Mouse (Mus musculus) intestine, embryonic 14.5 days (tissue): ENCODE measurements around the gene Serpinb6e. TPM values are rescaled to one million over a fixed set of nuclear protein-coding genes. Genes with fewer than 3 reads are reported as not detected.

ENCODE experiments used
- ATAC-seq: fragments of 200-750 bp; cut with Nextera tagmentation; replicated peaks from 2 replicates; pipeline ENCODE4 v1.8.0; 2017; ENCODE audit warnings: low read depth, moderate number of reproducible peaks, moderate TSS enrichment, moderate library complexity; ENCODE audit not compliant: low FRiP score, low TSS enrichment
- DNase-seq: peaks from one replicate; pipeline ENCODE4 v3.0.0-alpha.2; 2018; ENCODE audit warnings: low spot score
- H3K27ac ChIP-seq: fragments of 300-500 bp; sonication (generic); 2 replicates; pipeline ENCODE4 v1.5.1; 2014; ENCODE audit warnings: low read depth, mild to moderate bottlenecking, control low read depth
- H3K27me3 ChIP-seq: fragments of 300-500 bp; sonication (generic); replicated peaks from 2 replicates; pipeline ENCODE4 v1.6.1; 2014; ENCODE audit warnings: low read length, control low read depth; ENCODE audit not compliant: control insufficient read depth, insufficient read depth
- H3K36me3 ChIP-seq: fragments of 300-500 bp; sonication (generic); 2 replicates; pipeline ENCODE4 v1.6.1; 2014; ENCODE audit warnings: low read length, control low read depth; ENCODE audit not compliant: control insufficient read depth, insufficient read depth
- H3K4me1 ChIP-seq: fragments of 300-500 bp; sonication (generic); replicated peaks from 2 replicates; pipeline ENCODE4 v1.6.1; 2014; ENCODE audit warnings: low read length, control low read depth, mixed read lengths; ENCODE audit not compliant: control insufficient read depth, insufficient read depth
- H3K4me2 ChIP-seq: fragments of 300-500 bp; sonication (generic); 2 replicates; pipeline ENCODE4 v1.6.1; 2014; ENCODE audit warnings: low read length
- H3K4me3 ChIP-seq: fragments of 300-500 bp; sonication (generic); 2 replicates; pipeline ENCODE4 v1.5.1; 2014; ENCODE audit warnings: low read depth, low read length, control low read depth, mixed read lengths
- H3K9ac ChIP-seq: fragments of 300-500 bp; sonication (generic); 2 replicates; pipeline ENCODE4 v1.6.1; 2014; ENCODE audit warnings: mild to moderate bottlenecking, low read length
- H3K9me3 ChIP-seq: fragments of 300-500 bp; sonication (generic); 2 replicates; pipeline ENCODE4 v1.6.1; 2016; ENCODE audit warnings: low read length, control low read depth; ENCODE audit not compliant: control insufficient read depth
- WGBS: fragments of 180-500 bp; shearing (Covaris S2); extraction: QIAGEN DNeasy Blood & Tissue Kit; methylation state at CpG from one replicate; pipeline ENCODE4 v1.1.7; 2014; 5-methylcytosine and 5-hydroxymethylcytosine counted together
- polyA plus RNA-seq: library from polyadenylated mRNA; unstranded; fragments of >200 nt; fragmentation: Nextera tagmentation; extraction: Ambion mirVana; gene quantifications from 2 replicates; pipeline ENCODE4 v1.2.1, GENCODE M21; 2014

The Serpinb6e gene
- not detected in 2 replicates for polyA plus RNA-seq

DNA sequence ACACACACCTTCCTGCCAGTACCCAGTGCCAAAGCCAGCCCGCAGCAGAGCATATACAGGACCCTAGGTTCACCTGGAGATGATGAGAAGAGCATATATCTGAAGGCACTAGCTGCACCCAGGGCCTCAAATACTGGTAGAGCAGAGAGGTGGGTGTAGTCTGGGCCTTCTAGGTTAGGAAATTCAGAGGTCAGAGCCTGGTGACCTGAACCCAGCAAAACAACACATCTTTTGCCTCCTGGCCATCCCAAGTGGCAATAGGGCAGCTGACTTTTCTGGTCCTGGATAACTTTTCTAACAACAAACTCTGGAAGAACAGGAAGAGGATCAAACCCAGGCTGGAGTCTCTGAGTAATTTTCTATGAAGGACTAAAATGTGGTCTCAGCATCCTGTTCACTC is at the start of gene Serpinb6e:
Gene Serpinb6e, minus strand, starts transcription at position 101 of the 400 bp plus-strand sequence.
- H3K27me3 ChIP-seq: no peaks in the 10 kb centered on the region
- H3K36me3 ChIP-seq: no peaks in the 10 kb centered on the region
- 64% methylated on average over 1 of the region's 1 CpGs for whole genome bisulfite sequencing
- no peak within 1 kb of the TSS for H3K4me2 ChIP-seq
- H3K27ac ChIP-seq: no peak within 1 kb of the TSS
- no peaks in the 10 kb centered on the region for H3K9me3 ChIP-seq
- ATAC-seq (no peak), DNase-seq (no peak)
- H3K4me3 ChIP-seq: no peak within 1 kb of the TSS
- no peaks in the 10 kb centered on the region for H3K4me1 ChIP-seq
- H3K9ac ChIP-seq: no peak within 1 kb of the TSS

- Histone ChIP-seq H3K27me3 (no peaks in the 10 kb centered on the region), H3K4me3 (no peak overlapping the region), H3K4me1 (no peaks in the 10 kb centered on the region), H3K36me3 (no peaks in the 10 kb centered on the region), H3K4me2 (no peak overlapping the region), H3K9ac (no peak overlapping the region), H3K27ac (no peak overlapping the region), H3K9me3 (no peaks in the 10 kb centered on the region)
- no peak for ATAC-seq
- WGBS: 89% methylated on average over 2 of the region's 2 CpGs
- DNase-seq: no peak
These were observed 12.5 kb downstream of the Serpinb6e start for GRCm38 (mm10) chr13:33830751-33831150.

- Histone ChIP-seq H3K36me3 (no peaks in the 10 kb centered on the region), H3K4me1 (no peaks in the 10 kb centered on the region), H3K9me3 (no peaks in the 10 kb centered on the region), H3K4me2 (no peak overlapping the region), H3K27me3 (no peaks in the 10 kb centered on the region), H3K9ac (no peak overlapping the region), H3K27ac (no peak overlapping the region), H3K4me3 (no peak overlapping the region)
- DNase-seq (no peak), ATAC-seq (no peak)
These were observed 19.8 kb downstream of the Serpinb6e start for GRCm38 (mm10) chr13:33823421-33823820.

- DNase-seq: no peak
- no peak overlapping the region for H3K4me3 ChIP-seq
- ATAC-seq: no peak
- H3K4me2 ChIP-seq: no peak overlapping the region
- H3K36me3 ChIP-seq: no peaks in the 10 kb centered on the region
- H3K4me1 ChIP-seq: no peaks in the 10 kb centered on the region
- H3K27ac ChIP-seq: no peak overlapping the region
- H3K9me3 ChIP-seq: no peaks in the 10 kb centered on the region
- H3K27me3 ChIP-seq: no peaks in the 10 kb centered on the region
- 69% methylated on average over 5 of the region's 5 CpGs for WGBS
- H3K9ac ChIP-seq: no peak overlapping the region
These were observed 21.6 kb downstream of the Serpinb6e start for GRCm38 (mm10) chr13:33821490-33822143.

Other genes with a start within 250 kb of the Serpinb6e start
- not detected in 2 replicates for gene Serpinb6d, start 182.0 kb downstream of the Serpinb6e start, polyA plus RNA-seq
- 0.14 TPM in 1 of 2 replicates, not detected in the other for gene Serpinb6c, start 62.3 kb upstream of the Serpinb6e start, polyA plus RNA-seq
- gene Nqo2, start 121.3 kb upstream of the Serpinb6e start, polyA plus RNA-seq: 33.2 and 36.3 TPM in 2 replicates
- 20.3 TPM in 2 replicates for gene Ripk1, start 159.0 kb upstream of the Serpinb6e start, polyA plus RNA-seq
- gene Serpinb6a, start 159.4 kb upstream of the Serpinb6e start, polyA plus RNA-seq: 91.9 and 106 TPM in 2 replicates
- gene Bphl, start 194.2 kb upstream of the Serpinb6e start, polyA plus RNA-seq: 40.4 TPM in 2 replicates
- 200 and 219 TPM in 2 replicates for gene Tubb2a, start 234.6 kb upstream of the Serpinb6e start, polyA plus RNA-seq